Mouse (Mus musculus): ENCODE measurements around the gene Hhat. TPM values are rescaled to one million over a fixed set of nuclear protein-coding genes. Genes with fewer than 3 reads are reported as not detected.

Gene Hhat
- polyA plus RNA-seq, 1 experiment = 3.1 TPM

DNA sequence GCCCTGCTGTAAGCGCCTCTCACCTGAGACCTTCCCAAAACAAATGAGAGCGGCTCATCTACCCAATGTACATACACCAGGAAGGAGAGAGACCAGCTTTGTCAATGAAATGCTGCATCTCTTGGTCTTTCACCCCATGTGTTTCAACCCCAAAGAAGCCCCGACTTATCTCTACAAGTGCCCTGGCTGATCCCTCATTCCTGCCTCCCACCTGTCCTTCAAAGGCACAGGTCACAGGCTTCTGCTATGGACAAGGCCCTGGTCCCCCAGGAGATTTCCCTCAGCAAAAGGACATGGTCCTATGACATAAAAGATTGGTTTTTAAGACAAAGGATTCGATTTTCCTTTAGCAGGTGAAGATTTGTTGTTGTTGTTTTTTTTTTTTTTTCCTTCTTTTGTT is 227.3 kb downstream of the Hhat start:
- Histone ChIP-seq H3K36me3 (ENCODE audit: control insufficient read depth, insufficient read depth, low read length, poor library complexity, severe bottlenecking) (no peaks in the 10 kb centered on the region), H3K4me1 (ENCODE audit: control insufficient read depth, insufficient read depth, low read length) (no peaks in the 10 kb centered on the region), H3K9ac (ENCODE audit: low read depth, poor library complexity, severe bottlenecking) (no peak overlapping the region), H3K27me3 (ENCODE audit: control insufficient read depth, insufficient read depth, low read length, poor library complexity, severe bottlenecking) (no peaks in the 10 kb centered on the region), H3K4me3 (ENCODE audit: low read depth, low read length) (no peak overlapping the region), H3K27ac (ENCODE audit: insufficient read depth, low read length) (no peak overlapping the region), H3K9me3 (replicated peaks; ENCODE audit: control insufficient read depth, insufficient read depth, low read length, poor library complexity, severe bottlenecking) (no peaks in the 10 kb centered on the region)
- no peak for TF ChIP-seq CTCF (IDR thresholded peaks at IDR 0.05; ENCODE audit: low read depth, low read length)
- TF ChIP-seq POLR2A (IDR thresholded peaks at IDR 0.05; ENCODE audit: insufficient read depth, low read length) = no peak
- TF ChIP-seq EP300 (IDR thresholded peaks at IDR 0.05; ENCODE audit: insufficient read depth, low read depth, low read length) = no peak

DNA sequence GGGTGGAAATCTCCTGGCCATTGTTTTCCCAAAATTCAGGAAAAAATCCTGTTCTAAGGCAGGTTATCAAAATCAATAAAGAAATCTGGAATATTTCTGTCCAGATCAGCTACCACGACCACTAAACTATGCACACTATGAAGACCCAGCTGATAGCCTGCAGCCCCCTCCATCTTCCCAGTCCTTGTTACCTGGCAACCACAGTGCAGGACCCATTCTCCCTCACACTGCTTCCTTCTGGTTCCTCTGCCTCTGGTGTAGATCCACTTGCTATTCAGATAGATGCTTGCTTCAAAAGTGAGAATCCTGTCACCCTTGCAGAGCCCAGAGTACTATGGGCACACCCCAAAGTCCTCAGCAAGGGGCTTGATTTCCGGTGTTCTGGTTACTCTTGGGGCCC is 228.9 kb downstream of the Hhat start:
- Histone ChIP-seq H3K9ac (ENCODE audit: low read depth, poor library complexity, severe bottlenecking) (no peak overlapping the region), H3K27me3 (ENCODE audit: control insufficient read depth, insufficient read depth, low read length, poor library complexity, severe bottlenecking) (no peaks in the 10 kb centered on the region), H3K4me1 (ENCODE audit: control insufficient read depth, insufficient read depth, low read length) (no peaks in the 10 kb centered on the region), H3K9me3 (replicated peaks; ENCODE audit: control insufficient read depth, insufficient read depth, low read length, poor library complexity, severe bottlenecking) (no peaks in the 10 kb centered on the region), H3K27ac (ENCODE audit: insufficient read depth, low read length) (no peak overlapping the region), H3K36me3 (ENCODE audit: control insufficient read depth, insufficient read depth, low read length, poor library complexity, severe bottlenecking) (no peaks in the 10 kb centered on the region), H3K4me3 (ENCODE audit: low read depth, low read length) (no peak overlapping the region)
- no peak for TF ChIP-seq EP300 (IDR thresholded peaks at IDR 0.05; ENCODE audit: insufficient read depth, low read depth, low read length)
- TF ChIP-seq POLR2A (IDR thresholded peaks at IDR 0.05; ENCODE audit: insufficient read depth, low read length) = no peak

DNA sequence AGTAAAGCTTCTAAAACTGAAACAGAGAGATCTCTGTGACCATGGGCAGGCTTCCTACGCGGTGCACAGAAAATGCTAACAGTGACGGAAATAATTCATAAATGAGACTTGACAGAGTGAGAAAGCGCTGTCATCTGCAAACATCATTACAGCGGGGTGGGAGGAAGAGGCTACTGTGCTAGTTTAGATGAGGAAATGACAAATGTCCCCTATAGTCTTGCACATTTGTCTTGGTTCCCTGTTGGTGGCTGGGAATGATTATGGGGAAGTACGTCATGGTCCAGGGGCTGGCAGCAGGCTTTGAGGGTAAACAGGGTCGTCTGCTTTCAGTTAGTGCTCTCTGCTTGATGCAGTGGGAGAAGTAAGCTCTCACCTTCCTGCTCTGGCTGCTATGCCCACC is 233.9 kb downstream of the Hhat start:
- Histone ChIP-seq H3K4me3 (ENCODE audit: low read depth, low read length) (no peak overlapping the region), H3K36me3 (ENCODE audit: control insufficient read depth, insufficient read depth, low read length, poor library complexity, severe bottlenecking) (no peaks in the 10 kb centered on the region), H3K27ac (ENCODE audit: insufficient read depth, low read length) (no peak overlapping the region), H3K9me3 (replicated peaks; ENCODE audit: control insufficient read depth, insufficient read depth, low read length, poor library complexity, severe bottlenecking) (no peaks in the 10 kb centered on the region), H3K27me3 (ENCODE audit: control insufficient read depth, insufficient read depth, low read length, poor library complexity, severe bottlenecking) (no peaks in the 10 kb centered on the region), H3K9ac (ENCODE audit: low read depth, poor library complexity, severe bottlenecking) (no peak overlapping the region), H3K4me1 (ENCODE audit: control insufficient read depth, insufficient read depth, low read length) (no peaks in the 10 kb centered on the region)
- TF ChIP-seq CTCF (IDR thresholded peaks at IDR 0.05; ENCODE audit: low read depth, low read length) = no peak
- no peak for TF ChIP-seq POLR2A (IDR thresholded peaks at IDR 0.05; ENCODE audit: insufficient read depth, low read length)
- TF ChIP-seq EP300 (IDR thresholded peaks at IDR 0.05; ENCODE audit: insufficient read depth, low read depth, low read length) = no peak

DNA sequence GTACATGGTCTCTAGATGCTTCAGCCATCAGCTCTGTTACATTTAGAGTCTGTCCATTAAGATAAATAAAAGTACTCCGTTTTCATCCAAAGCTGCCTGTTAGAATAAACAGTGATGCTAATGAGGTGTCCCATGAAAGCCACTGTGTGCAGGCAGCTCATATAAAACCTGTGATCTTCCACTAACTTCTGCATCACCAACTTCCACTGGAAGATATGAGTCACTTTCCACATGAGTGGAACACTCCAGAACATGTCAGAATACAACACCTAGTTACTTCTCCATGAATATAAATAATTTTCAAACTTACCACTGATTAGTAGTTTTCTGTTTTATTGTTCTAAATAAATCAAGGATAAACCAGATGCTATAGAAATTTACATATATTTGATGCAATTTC is 234.6 kb downstream of the Hhat start:
- no peaks in the 10 kb centered on the region for H3K36me3 ChIP-seq (ENCODE audit: control insufficient read depth, insufficient read depth, low read length, poor library complexity, severe bottlenecking)
- H3K27ac ChIP-seq (ENCODE audit: insufficient read depth, low read length) = no peak overlapping the region
- H3K4me1 ChIP-seq (ENCODE audit: control insufficient read depth, insufficient read depth, low read length) = no peaks in the 10 kb centered on the region
- H3K9ac ChIP-seq (ENCODE audit: low read depth, poor library complexity, severe bottlenecking) = no peak overlapping the region
- H3K4me3 ChIP-seq (ENCODE audit: low read depth, low read length) = no peak overlapping the region
- no peaks in the 10 kb centered on the region for H3K27me3 ChIP-seq (ENCODE audit: control insufficient read depth, insufficient read depth, low read length, poor library complexity, severe bottlenecking)
- no peak for TF ChIP-seq POLR2A (IDR thresholded peaks at IDR 0.05; ENCODE audit: insufficient read depth, low read length)
- no peaks in the 10 kb centered on the region for H3K9me3 ChIP-seq (replicated peaks; ENCODE audit: control insufficient read depth, insufficient read depth, low read length, poor library complexity, severe bottlenecking)

DNA sequence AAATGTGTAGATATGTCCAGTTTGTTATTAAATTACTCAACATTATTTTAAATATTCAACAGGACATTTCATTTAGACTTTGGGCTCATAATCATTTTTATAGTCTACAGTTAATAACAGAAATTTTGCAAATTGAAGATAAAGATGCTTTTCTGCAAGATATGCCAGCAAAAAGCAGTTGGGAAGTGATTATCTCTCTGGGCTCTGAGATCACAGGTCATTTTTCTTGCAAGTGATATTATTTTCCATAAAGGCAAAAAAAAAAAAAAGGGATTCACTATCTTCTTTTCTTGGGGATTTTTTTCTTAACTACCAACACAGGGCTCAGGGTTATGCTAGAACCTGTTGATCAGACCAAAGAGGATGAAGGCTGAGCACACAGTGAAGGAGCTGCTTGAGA is 238.0 kb downstream of the Hhat start:
- H3K4me3 ChIP-seq (ENCODE audit: low read depth, low read length) = no peak overlapping the region
- no peak overlapping the region for H3K27ac ChIP-seq (ENCODE audit: insufficient read depth, low read length)
- H3K4me1 ChIP-seq (ENCODE audit: control insufficient read depth, insufficient read depth, low read length) = no peaks in the 10 kb centered on the region
- H3K27me3 ChIP-seq (ENCODE audit: control insufficient read depth, insufficient read depth, low read length, poor library complexity, severe bottlenecking) = no peaks in the 10 kb centered on the region
- TF ChIP-seq EP300 (IDR thresholded peaks at IDR 0.05; ENCODE audit: insufficient read depth, low read depth, low read length) (no peak), POLR2A (IDR thresholded peaks at IDR 0.05; ENCODE audit: insufficient read depth, low read length) (no peak), CTCF (IDR thresholded peaks at IDR 0.05; ENCODE audit: low read depth, low read length) (no peak)
- no peak overlapping the region for H3K9ac ChIP-seq (ENCODE audit: low read depth, poor library complexity, severe bottlenecking)
- no peaks in the 10 kb centered on the region for H3K36me3 ChIP-seq (ENCODE audit: control insufficient read depth, insufficient read depth, low read length, poor library complexity, severe bottlenecking)
- H3K9me3 ChIP-seq (replicated peaks; ENCODE audit: control insufficient read depth, insufficient read depth, low read length, poor library complexity, severe bottlenecking) = no peaks in the 10 kb centered on the region

DNA sequence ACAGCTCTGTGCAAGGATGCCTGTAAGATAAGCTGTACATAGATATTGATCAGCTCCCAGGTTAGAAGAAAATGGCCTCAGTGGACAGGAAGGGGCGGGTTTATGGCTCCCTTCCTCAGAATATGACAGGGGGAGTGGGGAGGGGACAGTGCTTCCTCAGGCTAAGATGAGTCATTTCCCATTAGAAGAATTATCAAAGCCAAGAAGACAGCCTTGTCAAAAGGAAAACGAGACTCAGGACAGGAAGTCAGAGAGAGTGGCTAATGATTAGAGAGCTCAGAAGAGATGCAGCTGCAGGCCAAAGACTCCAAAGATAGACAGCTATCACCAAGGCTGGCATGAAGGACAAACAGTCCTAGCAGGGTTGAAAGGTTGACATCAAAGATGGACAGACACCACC is 238.8 kb downstream of the Hhat start:
- Histone ChIP-seq H3K36me3 (ENCODE audit: control insufficient read depth, insufficient read depth, low read length, poor library complexity, severe bottlenecking) (no peaks in the 10 kb centered on the region), H3K9ac (ENCODE audit: low read depth, poor library complexity, severe bottlenecking) (no peak overlapping the region), H3K9me3 (replicated peaks; ENCODE audit: control insufficient read depth, insufficient read depth, low read length, poor library complexity, severe bottlenecking) (no peaks in the 10 kb centered on the region), H3K4me1 (ENCODE audit: control insufficient read depth, insufficient read depth, low read length) (no peaks in the 10 kb centered on the region), H3K27me3 (ENCODE audit: control insufficient read depth, insufficient read depth, low read length, poor library complexity, severe bottlenecking) (no peaks in the 10 kb centered on the region), H3K4me3 (ENCODE audit: low read depth, low read length) (no peak overlapping the region), H3K27ac (ENCODE audit: insufficient read depth, low read length) (no peak overlapping the region)
- TF ChIP-seq POLR2A (IDR thresholded peaks at IDR 0.05; ENCODE audit: insufficient read depth, low read length) (no peak), EP300 (IDR thresholded peaks at IDR 0.05; ENCODE audit: insufficient read depth, low read depth, low read length) (no peak), CTCF (IDR thresholded peaks at IDR 0.05; ENCODE audit: low read depth, low read length) (no peak)

Data from ES-Bruce4 (cell line).